Mouse (Mus musculus): ENCODE measurements around the gene Smad3. TPM values are rescaled to one million over a fixed set of nuclear protein-coding genes. Genes with fewer than 3 reads are reported as not detected.

The Smad3 gene
- polyA plus RNA-seq, 1 experiment from 2014 or later: 17.5 TPM

GRCm38 (mm10) chr9:63625090-63625756 lies 132.6 kb downstream of the Smad3 start:
- 86% methylated on average over 9 of the region's 9 CpGs for WGBS

GRCm38 (mm10) chr9:63623895-63624569 lies 133.8 kb downstream of the Smad3 start:
- Histone ChIP-seq H3K9ac (no peak overlapping the region), H3K4me1 (no peaks in the 10 kb centered on the region), H3K9me3 (no peaks in the 10 kb centered on the region), H3K4me3 (replicated peaks) (no peak overlapping the region), H3K4me2 (no peak overlapping the region), H3K36me3 (no peaks in the 10 kb centered on the region), H3K27ac (no peak overlapping the region), H3K27me3 (replicated peaks) (no peaks in the 10 kb centered on the region)
- WGBS: 84% methylated on average over 15 of the region's 15 CpGs
- no peak for ATAC-seq (ENCODE audit: insufficient read depth, low FRiP score, low read depth)

More at GRCm38 (mm10) chr9:63625090-63625756, 132.6 kb downstream of the Smad3 start:
- H3K27me3 ChIP-seq (replicated peaks): no peaks in the 10 kb centered on the region
- H3K9ac ChIP-seq: no peak overlapping the region
- H3K9me3 ChIP-seq: no peaks in the 10 kb centered on the region
- H3K4me3 ChIP-seq (replicated peaks): no peak overlapping the region
- H3K4me2 ChIP-seq: no peak overlapping the region
- no peak for ATAC-seq (ENCODE audit: insufficient read depth, low FRiP score, low read depth)
- H3K27ac ChIP-seq: no peak overlapping the region
- no peaks in the 10 kb centered on the region for H3K36me3 ChIP-seq
- H3K4me1 ChIP-seq: no peaks in the 10 kb centered on the region

DNA sequence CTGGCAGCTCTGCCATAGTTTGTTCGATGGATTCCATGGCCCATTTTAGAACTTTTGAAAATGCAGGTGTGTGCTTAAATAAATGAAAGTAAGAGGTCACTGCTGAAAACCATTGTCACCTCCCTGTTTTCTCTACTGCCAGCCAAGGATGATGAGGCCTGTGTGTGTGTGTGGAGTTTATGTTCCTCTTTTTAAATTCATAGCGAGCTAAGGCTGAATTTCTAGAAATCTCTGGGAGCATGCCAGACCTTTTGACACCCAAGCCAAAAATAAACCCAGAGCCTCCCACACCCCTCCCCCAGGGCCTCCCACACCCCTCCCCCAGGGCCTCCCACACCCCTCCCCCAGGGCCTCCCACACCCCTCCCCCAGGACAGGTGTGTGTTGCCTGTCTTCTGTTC lies 139.8 kb downstream of the Smad3 start:
- ATAC-seq (ENCODE audit: insufficient read depth, low FRiP score, low read depth): no peak
- WGBS: 85% methylated on average over 2 of the region's 2 CpGs
- no peak overlapping the region for H3K4me2 ChIP-seq
- H3K4me3 ChIP-seq (replicated peaks): no peak overlapping the region
- H3K4me1 ChIP-seq: peaks cover 6% of the 10 kb centered on the region
- peaks cover 6% of the 10 kb centered on the region; the same call in 1 of the 2 replicates for H3K36me3 ChIP-seq
- no peak overlapping the region for H3K9ac ChIP-seq
- no peak overlapping the region for H3K27ac ChIP-seq
- no peaks in the 10 kb centered on the region for H3K9me3 ChIP-seq
- H3K27me3 ChIP-seq (replicated peaks): no peaks in the 10 kb centered on the region

- H3K4me1 ChIP-seq: peaks cover 17% of the 10 kb centered on the region
- H3K27ac ChIP-seq: no peak overlapping the region
- H3K36me3 ChIP-seq: peaks cover 6% of the 10 kb centered on the region; the same call in 1 of the 2 replicates
- no peak for ATAC-seq (ENCODE audit: insufficient read depth, low FRiP score, low read depth)
- no peak overlapping the region for H3K9ac ChIP-seq
- no peaks in the 10 kb centered on the region for H3K9me3 ChIP-seq
- no peaks in the 10 kb centered on the region for H3K27me3 ChIP-seq (replicated peaks)
- H3K4me2 ChIP-seq: no peak overlapping the region
- 77% methylated on average over 11 of the region's 11 CpGs for WGBS
- H3K4me3 ChIP-seq (replicated peaks): no peak overlapping the region
Measured at GRCm38 (mm10) chr9:63614018-63614985, 143.5 kb downstream of the Smad3 start.

DNA sequence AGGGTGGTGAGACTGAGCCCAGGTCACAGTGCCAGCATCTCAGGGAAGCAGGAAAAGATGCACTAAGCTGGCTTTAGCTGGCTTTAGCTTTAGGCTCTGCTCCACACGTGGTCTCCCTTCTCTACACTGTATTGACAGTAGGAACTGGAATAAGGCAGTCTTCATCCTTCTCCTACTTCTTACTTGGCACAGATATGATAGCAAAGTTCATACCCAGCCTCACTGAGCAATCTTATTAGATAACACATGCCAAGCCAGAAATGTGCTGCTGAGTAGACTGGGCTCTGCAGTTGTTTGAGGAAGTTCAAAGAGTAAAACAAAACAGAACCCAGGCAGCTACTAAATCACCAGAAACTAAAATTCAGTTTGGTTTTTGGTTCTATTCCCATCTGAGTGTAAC lies 144.2 kb downstream of the Smad3 start:
- Histone ChIP-seq H3K4me2 (no peak overlapping the region), H3K9ac (no peak overlapping the region), H3K9me3 (no peaks in the 10 kb centered on the region), H3K36me3 (peaks cover 6% of the 10 kb centered on the region; the same call in 1 of the 2 replicates), H3K4me1 (peaks cover 17% of the 10 kb centered on the region), H3K27me3 (replicated peaks) (no peaks in the 10 kb centered on the region), H3K27ac (peak overlapping the region; percentile 31; the same call in 1 of the 2 replicates), H3K4me3 (replicated peaks) (no peak overlapping the region)
- no peak for ATAC-seq (ENCODE audit: insufficient read depth, low FRiP score, low read depth)
- WGBS: 34% methylated on average over 1 of the region's 1 CpGs

DNA sequence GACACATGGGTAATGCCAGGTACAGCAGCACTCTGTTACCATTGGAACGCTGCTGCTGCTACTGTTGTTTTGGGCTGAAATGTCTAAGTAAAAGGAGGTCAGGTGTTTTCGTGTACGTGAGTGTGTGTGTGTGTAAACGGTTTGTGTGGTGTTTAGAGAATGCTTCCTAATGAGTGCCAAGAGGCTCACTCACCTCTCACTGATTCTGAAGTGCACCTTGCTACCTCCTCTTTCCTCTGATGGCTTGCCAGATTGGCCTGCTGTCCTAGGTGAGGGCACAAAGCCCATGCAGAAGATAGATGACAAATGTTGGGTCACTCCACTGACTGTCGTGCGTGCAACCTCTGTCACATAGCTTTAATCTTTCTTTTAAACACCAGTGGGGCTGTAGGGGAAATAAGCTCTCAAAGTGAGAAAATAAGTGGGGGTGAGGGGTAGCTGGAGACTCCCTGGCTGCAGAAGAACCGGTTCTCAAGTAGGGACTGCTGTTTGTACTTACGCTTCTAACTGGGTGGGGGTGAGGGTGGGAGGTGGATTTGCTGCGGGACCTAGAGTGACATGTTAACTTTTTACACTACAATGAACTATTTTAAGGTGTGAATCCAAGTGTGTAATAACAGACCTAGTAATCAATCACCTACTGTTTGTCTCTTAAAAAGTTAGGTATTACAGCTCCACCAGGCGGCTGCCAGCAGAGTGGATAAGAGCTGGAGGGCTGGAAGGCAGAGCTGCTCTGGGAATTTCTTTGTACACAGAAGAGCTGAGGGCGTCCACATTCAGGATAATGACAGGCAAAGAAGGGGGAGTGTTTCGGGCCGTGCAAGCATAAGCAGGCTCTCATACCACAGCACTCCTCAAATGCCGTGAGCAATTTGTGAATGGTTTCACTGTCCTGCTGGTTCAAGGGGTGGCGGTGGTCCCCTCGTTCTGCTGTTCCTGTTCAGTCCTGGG lies 145.0 kb downstream of the Smad3 start:
- Histone ChIP-seq H3K9me3 (no peaks in the 10 kb centered on the region), H3K4me1 (peaks cover 17% of the 10 kb centered on the region), H3K27me3 (replicated peaks) (no peaks in the 10 kb centered on the region), H3K9ac (no peak overlapping the region), H3K4me2 (no peak overlapping the region; the same call in 1 of the 2 replicates), H3K36me3 (peaks cover 6% of the 10 kb centered on the region; the same call in 1 of the 2 replicates), H3K27ac (peak overlapping the region; percentile 31; the same call in 1 of the 2 replicates), H3K4me3 (replicated peaks) (no peak overlapping the region)
- peak; percentile 44 for ATAC-seq (ENCODE audit: insufficient read depth, low FRiP score, low read depth)
- 38% methylated on average over 16 of the region's 16 CpGs for WGBS

- Histone ChIP-seq H3K9ac (no peak overlapping the region), H3K36me3 (peaks cover 2% of the 10 kb centered on the region; the same call in 1 of the 2 replicates), H3K4me2 (no peak overlapping the region), H3K4me3 (replicated peaks) (no peak overlapping the region), H3K4me1 (peaks cover 17% of the 10 kb centered on the region), H3K27me3 (replicated peaks) (no peaks in the 10 kb centered on the region), H3K9me3 (no peaks in the 10 kb centered on the region), H3K27ac (no peak overlapping the region)
- 65% methylated on average over 5 of the region's 5 CpGs for WGBS
- no peak for ATAC-seq (ENCODE audit: insufficient read depth, low FRiP score, low read depth)
Measured at GRCm38 (mm10) chr9:63611967-63612366, 145.8 kb downstream of the Smad3 start.

- Histone ChIP-seq H3K4me2 (no peak overlapping the region), H3K27me3 (replicated peaks) (no peaks in the 10 kb centered on the region), H3K4me3 (replicated peaks) (no peak overlapping the region), H3K9me3 (no peaks in the 10 kb centered on the region), H3K36me3 (no peaks in the 10 kb centered on the region), H3K27ac (no peak overlapping the region), H3K4me1 (peaks cover 17% of the 10 kb centered on the region), H3K9ac (no peak overlapping the region)
- no peak for ATAC-seq (ENCODE audit: insufficient read depth, low FRiP score, low read depth)
- WGBS: 51% methylated on average over 13 of the region's 13 CpGs
Measured at GRCm38 (mm10) chr9:63610841-63611366, 146.9 kb downstream of the Smad3 start.

DNA sequence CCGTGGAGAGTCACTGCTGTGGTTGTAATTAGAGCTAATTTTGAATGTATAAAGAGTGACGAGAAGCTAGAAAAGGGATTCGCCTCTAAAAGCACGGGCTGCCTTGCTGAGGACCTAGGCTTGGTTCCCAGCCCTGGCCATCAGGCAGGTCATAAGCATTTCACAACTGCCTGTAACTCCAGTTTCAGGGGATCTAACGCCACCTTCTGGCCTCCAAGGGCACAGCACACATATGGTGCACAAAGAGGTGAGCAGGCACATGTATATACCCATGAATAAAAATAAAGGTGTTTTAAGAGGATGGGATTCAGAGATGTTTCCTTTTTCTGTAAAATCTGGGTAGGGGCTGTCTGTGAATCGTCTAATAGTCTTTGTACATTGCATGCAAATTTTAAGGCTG lies 147.6 kb downstream of the Smad3 start:
- no peak overlapping the region for H3K27ac ChIP-seq
- H3K4me1 ChIP-seq: peaks cover 17% of the 10 kb centered on the region
- ATAC-seq (ENCODE audit: insufficient read depth, low FRiP score, low read depth): no peak
- 92% methylated on average over 6 of the region's 6 CpGs for WGBS
- H3K4me2 ChIP-seq: no peak overlapping the region
- H3K9ac ChIP-seq: no peak overlapping the region
- no peaks in the 10 kb centered on the region for H3K9me3 ChIP-seq
- H3K36me3 ChIP-seq: no peaks in the 10 kb centered on the region
- H3K4me3 ChIP-seq (replicated peaks): no peak overlapping the region
- H3K27me3 ChIP-seq (replicated peaks): no peaks in the 10 kb centered on the region

- no peaks in the 10 kb centered on the region for H3K27me3 ChIP-seq (replicated peaks)
- H3K4me2 ChIP-seq: no peak overlapping the region
- WGBS: 91% methylated on average over 2 of the region's 2 CpGs
- H3K9me3 ChIP-seq: no peaks in the 10 kb centered on the region
- no peak overlapping the region for H3K4me3 ChIP-seq (replicated peaks)
- peaks cover 17% of the 10 kb centered on the region for H3K4me1 ChIP-seq
- H3K27ac ChIP-seq: no peak overlapping the region
- H3K9ac ChIP-seq: no peak overlapping the region
- no peaks in the 10 kb centered on the region for H3K36me3 ChIP-seq
- no peak for ATAC-seq (ENCODE audit: insufficient read depth, low FRiP score, low read depth)
Measured at GRCm38 (mm10) chr9:63609776-63610175, 148.0 kb downstream of the Smad3 start.

DNA sequence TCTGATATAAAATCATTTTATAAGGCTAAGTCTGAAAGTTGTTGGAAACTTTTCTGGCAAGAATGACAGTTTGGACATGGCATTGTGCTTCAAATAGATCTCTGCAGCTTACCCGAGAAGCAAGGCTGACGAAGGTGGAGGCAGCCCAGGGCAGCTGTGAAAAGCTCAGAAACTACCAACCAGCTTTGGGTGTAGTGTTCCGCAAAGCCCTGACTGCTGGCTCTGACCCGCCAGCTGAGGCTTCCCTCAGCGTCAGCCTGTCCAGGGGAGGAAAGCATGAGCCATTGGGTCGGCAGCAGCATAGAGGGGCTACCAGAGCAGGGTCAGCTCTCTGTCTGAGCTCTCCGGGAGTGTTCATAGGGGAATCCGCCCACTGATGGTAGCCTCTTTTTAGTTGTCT lies 148.5 kb downstream of the Smad3 start:
- Histone ChIP-seq H3K36me3 (no peaks in the 10 kb centered on the region), H3K27ac (no peak overlapping the region), H3K4me1 (peaks cover 18% of the 10 kb centered on the region), H3K9me3 (no peaks in the 10 kb centered on the region), H3K4me2 (no peak overlapping the region), H3K9ac (no peak overlapping the region), H3K4me3 (replicated peaks) (no peak overlapping the region), H3K27me3 (replicated peaks) (no peaks in the 10 kb centered on the region)
- ATAC-seq (ENCODE audit: insufficient read depth, low FRiP score, low read depth): no peak
- WGBS: 72% methylated on average over 8 of the region's 8 CpGs

Measured in stomach, embryonic 15.5 days (tissue).